Mouse (Mus musculus) hindbrain, embryonic 11.5 days (tissue): ENCODE measurements at regions not wholly inside any gene's neighbourhood (a gene's known extent, or its start where the extent isn't known, plus 50 kb on each side); places are given as distances from the start of the nearest gene placed in this dataset.

Experiments
- ATAC-seq: fragments of 200-750 bp; cut with Nextera tagmentation; 2 replicates; pipeline ENCODE4 v1.8.0; 2017; ENCODE audit warnings: mild to moderate bottlenecking, moderate TSS enrichment, moderate library complexity; ENCODE audit not compliant: low FRiP score
- DNase-seq: peaks from one replicate; pipeline ENCODE4 v3.0.0-alpha.2; 2015; ENCODE audit warnings: low spot score
- H3K27ac ChIP-seq: fragments of 300-500 bp; sonication (generic); 2 replicates; pipeline ENCODE4 v1.5.1; 2014; ENCODE audit warnings: mild to moderate bottlenecking, low read depth, low read length
- H3K27me3 ChIP-seq: fragments of 300-500 bp; sonication (generic); 2 replicates; pipeline ENCODE4 v1.6.1; 2014; ENCODE audit warnings: mild to moderate bottlenecking, low read length, moderate library complexity, mixed read lengths; ENCODE audit not compliant: control insufficient read depth, insufficient read depth
- H3K36me3 ChIP-seq: fragments of 300-500 bp; sonication (generic); 2 replicates; pipeline ENCODE4 v1.6.1; 2014; ENCODE audit warnings: mild to moderate bottlenecking, low read length, moderate library complexity, mixed read lengths; ENCODE audit not compliant: control insufficient read depth, insufficient read depth
- H3K4me1 ChIP-seq: fragments of 300-500 bp; sonication (generic); replicated peaks from 2 replicates; pipeline ENCODE4 v1.6.1; 2014; ENCODE audit warnings: low read length, mixed read lengths; ENCODE audit not compliant: control insufficient read depth, insufficient read depth
- H3K4me2 ChIP-seq: fragments of 300-500 bp; sonication (generic); replicated peaks from 2 replicates; pipeline ENCODE4 v1.6.1; 2014; ENCODE audit warnings: mild to moderate bottlenecking, low read depth, low read length
- H3K4me3 ChIP-seq: fragments of 300-500 bp; sonication (generic); 2 replicates; pipeline ENCODE4 v1.5.1; 2014; ENCODE audit warnings: low read depth, low read length
- H3K9ac ChIP-seq: fragments of 300-500 bp; sonication (generic); 2 replicates; pipeline ENCODE4 v1.6.1; 2014; ENCODE audit warnings: low read depth, low read length
- H3K9me3 ChIP-seq: fragments of 300-500 bp; sonication (generic); 2 replicates; pipeline ENCODE4 v1.6.1; 2016; ENCODE audit warnings: low read length; ENCODE audit not compliant: control insufficient read depth
- WGBS: fragments of 180-500 bp; shearing (Covaris S2); extraction: QIAGEN DNeasy Blood & Tissue Kit; methylation state at CpG from one replicate; pipeline ENCODE4 v1.1.7; 2014; 5-methylcytosine and 5-hydroxymethylcytosine counted together

DNA sequence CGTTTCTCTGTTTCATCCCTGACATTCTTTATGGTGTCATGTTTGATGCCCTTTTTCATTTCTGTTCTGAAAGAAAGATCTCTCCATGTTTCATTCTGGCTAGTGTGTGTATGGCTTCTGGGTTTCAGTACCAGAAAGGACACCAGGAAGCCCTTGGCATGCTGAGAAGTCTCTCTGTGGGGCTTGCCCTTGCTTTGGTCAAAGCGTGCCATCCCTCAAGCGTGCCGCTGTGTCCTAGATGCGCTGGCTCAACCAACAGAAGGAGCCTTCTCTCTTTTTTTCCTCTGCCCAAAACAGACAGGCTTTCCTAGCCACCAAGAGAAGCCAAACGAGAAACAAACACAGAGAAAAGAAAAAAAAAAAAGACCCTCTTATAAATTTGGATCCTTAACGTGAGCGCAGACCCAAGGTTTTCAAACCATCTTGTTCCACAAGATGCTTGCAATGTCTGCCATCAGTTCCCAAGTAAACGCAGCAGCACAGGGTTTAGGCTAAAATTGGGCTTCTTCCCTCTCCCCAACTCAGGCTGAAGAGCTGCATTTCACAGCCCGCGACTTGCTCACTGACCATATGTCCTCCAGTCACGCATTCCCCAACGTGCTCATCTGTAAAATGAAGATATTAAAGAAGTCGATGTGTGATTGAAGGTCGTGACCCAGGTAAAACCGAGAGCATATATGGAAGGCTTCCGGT, 97.3 kb upstream of the Foxn2 start:
- Histone ChIP-seq H3K36me3 (no peaks in the 10 kb centered on the region), H3K9me3 (no peaks in the 10 kb centered on the region), H3K4me3 (no peak overlapping the region), H3K27me3 (no peaks in the 10 kb centered on the region), H3K4me2 (no peak overlapping the region), H3K9ac (no peak overlapping the region), H3K27ac (no peak overlapping the region), H3K4me1 (no peaks in the 10 kb centered on the region)
- whole genome bisulfite sequencing: 81% methylated on average over 17 of the region's 17 CpGs
- ATAC-seq (no peak), DNase-seq (no peak)

DNA sequence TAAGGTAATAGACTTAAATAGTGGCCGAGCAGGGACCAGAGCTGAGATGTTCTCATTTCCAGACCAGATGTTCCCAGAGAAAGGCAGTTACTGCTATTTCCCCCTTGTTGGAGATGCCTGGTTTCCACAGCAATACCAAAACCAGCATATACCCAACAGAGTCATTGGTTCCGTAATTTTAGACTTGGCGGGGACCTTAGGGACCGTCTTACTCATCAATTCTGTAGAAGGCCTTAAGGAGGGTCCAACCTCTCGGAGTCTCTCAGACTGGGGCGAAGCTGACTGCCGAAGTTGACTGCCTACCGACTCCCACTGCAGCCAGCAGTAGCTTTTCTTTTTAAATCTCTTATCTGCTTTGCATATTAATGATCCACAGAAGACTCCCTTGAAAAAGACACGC, 95.1 kb upstream of the Foxn2 start:
- Histone ChIP-seq H3K9me3 (no peaks in the 10 kb centered on the region), H3K27ac (no peak overlapping the region), H3K36me3 (no peaks in the 10 kb centered on the region), H3K27me3 (no peaks in the 10 kb centered on the region), H3K4me2 (no peak overlapping the region), H3K4me1 (no peaks in the 10 kb centered on the region), H3K9ac (no peak overlapping the region), H3K4me3 (no peak overlapping the region)
- 81% methylated on average over 9 of the region's 9 CpGs for WGBS
- DNase-seq (no peak), ATAC-seq (no peak)

DNA sequence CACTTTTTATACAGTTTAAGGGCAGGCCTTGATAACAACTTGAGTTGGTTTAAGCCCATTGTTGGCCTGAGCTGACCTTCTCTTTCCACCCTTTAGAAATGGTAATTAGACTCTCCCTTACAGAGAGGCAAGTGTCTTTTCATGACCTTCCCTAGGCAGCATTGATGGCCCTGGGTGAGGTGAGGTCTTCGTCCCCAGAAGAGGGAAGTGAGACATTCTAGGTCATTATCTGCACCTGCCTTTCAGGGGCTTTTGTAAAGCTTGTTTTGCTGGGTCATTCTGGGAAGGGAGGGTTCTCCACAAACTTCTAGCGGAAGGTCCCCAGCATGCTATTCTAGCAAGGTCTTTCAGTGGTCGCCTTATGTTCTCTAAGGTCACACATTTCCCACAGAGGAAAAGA, 93.6 kb upstream of the Foxn2 start:
- ATAC-seq (no peak), DNase-seq (no peak)
- Histone ChIP-seq H3K27me3 (no peaks in the 10 kb centered on the region), H3K4me2 (no peak overlapping the region), H3K36me3 (no peaks in the 10 kb centered on the region), H3K27ac (no peak overlapping the region), H3K4me1 (no peaks in the 10 kb centered on the region), H3K9ac (no peak overlapping the region), H3K9me3 (no peaks in the 10 kb centered on the region), H3K4me3 (no peak overlapping the region)
- WGBS: 54% methylated on average over 3 of the region's 3 CpGs

DNA sequence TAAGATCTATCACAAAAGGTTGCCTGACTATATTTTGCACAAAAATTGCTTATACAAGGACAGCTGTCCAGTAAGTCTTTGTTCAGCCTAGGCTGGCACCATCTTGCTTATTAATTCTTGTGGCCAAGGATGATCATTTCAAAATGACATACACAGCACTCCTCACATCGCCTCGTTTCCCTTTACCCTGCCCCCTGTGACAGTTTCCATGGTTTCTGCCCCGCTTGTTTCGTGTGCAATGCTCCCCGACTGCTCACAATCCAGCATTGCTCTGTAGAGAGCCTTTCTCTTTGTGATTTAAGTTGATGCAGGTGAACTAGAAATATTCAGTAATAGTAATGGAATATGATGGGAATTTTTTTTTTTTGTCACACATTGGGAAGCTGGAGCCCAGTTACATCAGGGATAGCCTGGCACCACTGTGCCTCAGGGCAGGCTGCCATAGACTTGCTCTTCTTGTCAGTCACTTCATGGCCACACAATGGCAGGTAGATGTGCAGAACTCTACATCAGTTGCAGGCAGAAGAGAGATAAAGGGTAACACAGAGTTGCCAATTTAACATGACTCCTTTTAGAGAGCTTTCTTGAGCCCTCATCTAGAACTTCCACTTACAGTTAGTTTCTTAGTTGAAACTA, 90.6 kb upstream of the Foxn2 start:
- DNase-seq (no peak), ATAC-seq (no peak)
- Histone ChIP-seq H3K4me1 (no peaks in the 10 kb centered on the region), H3K27ac (no peak overlapping the region), H3K4me2 (no peak overlapping the region), H3K9me3 (no peaks in the 10 kb centered on the region), H3K36me3 (no peaks in the 10 kb centered on the region), H3K9ac (no peak overlapping the region), H3K4me3 (no peak overlapping the region), H3K27me3 (no peaks in the 10 kb centered on the region)
- 89% methylated on average over 5 of the region's 5 CpGs for WGBS

DNA sequence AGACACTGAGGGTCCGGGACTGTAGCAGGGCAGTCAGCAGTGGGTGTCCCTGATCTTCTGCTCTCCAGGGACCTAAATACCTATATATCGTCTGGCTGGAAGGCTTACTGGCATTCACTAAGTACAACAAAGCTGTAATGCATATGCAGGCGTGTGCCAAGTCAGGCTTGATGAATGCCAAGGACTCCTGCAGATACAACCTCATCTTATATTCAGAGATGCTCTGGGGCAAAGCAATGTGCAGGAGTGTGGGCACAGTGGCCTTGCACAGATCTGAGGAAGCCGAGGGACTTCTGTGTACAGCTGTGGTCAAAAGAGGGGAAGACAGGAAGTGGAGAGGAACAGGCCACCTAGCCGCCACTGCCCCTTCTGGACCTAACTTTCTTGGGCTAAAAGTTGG, 89.5 kb upstream of the Foxn2 start:
- no peaks in the 10 kb centered on the region for H3K27me3 ChIP-seq
- no peaks in the 10 kb centered on the region for H3K9me3 ChIP-seq
- DNase-seq: no peak
- no peaks in the 10 kb centered on the region for H3K36me3 ChIP-seq
- H3K27ac ChIP-seq: no peak overlapping the region
- H3K4me3 ChIP-seq: no peak overlapping the region
- ATAC-seq: no peak
- no peaks in the 10 kb centered on the region for H3K4me1 ChIP-seq
- no peak overlapping the region for H3K4me2 ChIP-seq
- no peak overlapping the region for H3K9ac ChIP-seq
- 85% methylated on average over 5 of the region's 5 CpGs for WGBS

DNA sequence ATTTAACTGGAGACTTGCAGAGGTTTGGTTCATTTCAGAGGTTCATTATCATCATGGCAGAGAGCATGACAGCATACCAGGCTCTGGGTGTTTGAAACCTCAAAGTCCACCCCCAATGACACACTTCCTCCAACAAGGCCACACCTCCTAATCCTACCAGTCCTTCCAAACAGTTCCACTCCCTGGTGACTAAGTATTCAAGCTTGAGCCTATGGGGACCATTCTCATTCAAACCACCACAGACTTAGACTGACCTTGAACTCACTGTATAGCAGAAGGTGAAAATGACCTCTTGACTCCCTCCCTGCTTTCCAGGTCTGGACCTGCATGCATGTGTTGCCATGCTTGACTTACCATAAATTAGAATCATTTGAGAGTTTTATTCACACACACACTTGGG, 87.6 kb upstream of the Foxn2 start:
- Histone ChIP-seq H3K9ac (no peak overlapping the region), H3K27ac (no peak overlapping the region), H3K36me3 (no peaks in the 10 kb centered on the region), H3K4me2 (no peak overlapping the region), H3K9me3 (no peaks in the 10 kb centered on the region), H3K27me3 (no peaks in the 10 kb centered on the region), H3K4me1 (no peaks in the 10 kb centered on the region), H3K4me3 (no peak overlapping the region)
- no peak for ATAC-seq
- DNase-seq: no peak

DNA sequence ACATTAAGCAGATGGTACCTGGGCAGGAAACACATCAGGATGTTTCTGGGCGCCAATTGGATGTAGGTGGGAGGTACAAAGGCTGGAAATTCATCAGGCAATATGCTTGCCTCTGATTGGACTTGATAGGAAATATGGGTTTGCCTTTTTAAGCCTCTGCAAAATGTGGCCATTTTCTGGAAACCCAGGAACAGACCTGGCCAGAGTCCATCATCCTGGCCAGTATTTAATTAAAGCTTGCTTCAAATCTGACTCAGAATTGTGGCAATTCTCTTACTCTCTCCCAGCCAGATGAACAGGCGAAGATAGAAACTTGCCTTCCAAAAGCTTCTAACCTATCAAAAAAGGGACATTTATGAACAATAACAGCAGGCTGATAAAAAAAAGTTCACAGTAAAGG, 79.3 kb upstream of the Foxn2 start:
- DNase-seq (no peak), ATAC-seq (no peak)
- no peak overlapping the region for H3K27ac ChIP-seq
- H3K4me2 ChIP-seq: no peak overlapping the region
- H3K4me1 ChIP-seq: no peaks in the 10 kb centered on the region
- H3K4me3 ChIP-seq: no peak overlapping the region
- WGBS: 87% methylated on average over 2 of the region's 2 CpGs
- H3K9ac ChIP-seq: no peak overlapping the region
- H3K27me3 ChIP-seq: no peaks in the 10 kb centered on the region
- H3K36me3 ChIP-seq: no peaks in the 10 kb centered on the region
- H3K9me3 ChIP-seq: no peaks in the 10 kb centered on the region

DNA sequence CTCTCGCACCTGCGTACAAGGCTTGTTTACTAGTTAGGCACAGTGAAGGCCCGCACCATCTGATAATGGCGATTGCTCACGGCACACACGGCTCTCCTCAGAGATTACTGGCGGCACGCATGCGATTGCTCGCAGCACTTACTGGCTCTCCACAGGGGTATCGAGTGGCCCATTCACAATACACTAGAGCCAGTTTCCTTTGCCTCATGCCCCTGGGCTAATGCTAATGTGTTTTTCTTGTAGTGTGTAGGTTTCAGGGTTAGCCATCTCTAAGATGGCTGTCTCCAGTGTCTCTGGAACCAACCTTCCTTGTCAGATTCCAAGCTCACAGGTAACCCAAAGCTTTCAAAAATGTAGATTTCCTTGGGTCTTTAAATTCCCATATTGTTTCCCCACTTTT, 78.1 kb upstream of the Foxn2 start:
- H3K36me3 ChIP-seq: no peaks in the 10 kb centered on the region
- H3K4me1 ChIP-seq: no peaks in the 10 kb centered on the region
- H3K27ac ChIP-seq: no peak overlapping the region
- 91% methylated on average over 11 of the region's 11 CpGs for WGBS
- no peaks in the 10 kb centered on the region for H3K9me3 ChIP-seq
- no peaks in the 10 kb centered on the region for H3K27me3 ChIP-seq
- H3K4me2 ChIP-seq: no peak overlapping the region
- ATAC-seq: no peak
- H3K9ac ChIP-seq: no peak overlapping the region
- H3K4me3 ChIP-seq: no peak overlapping the region
- no peak for DNase-seq

DNA sequence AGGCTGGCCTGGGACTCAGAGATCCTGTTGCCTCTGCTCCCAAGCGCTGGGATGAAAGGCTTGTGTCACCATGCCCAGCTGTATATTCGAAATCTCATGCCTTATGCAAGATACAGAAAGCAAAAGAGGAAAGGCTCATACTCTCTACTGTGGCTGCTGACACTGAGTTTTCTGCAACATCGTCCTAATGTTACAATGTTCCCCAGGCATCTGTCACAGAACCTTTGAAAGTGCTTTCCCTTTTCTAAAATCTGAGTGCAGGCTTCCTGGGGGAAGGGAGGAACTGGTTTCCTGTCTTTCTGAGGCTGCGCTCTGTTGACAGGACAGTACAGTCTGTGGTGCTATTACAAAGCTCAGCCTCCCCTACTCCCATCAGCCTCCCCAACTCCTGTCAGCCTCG, 72.6 kb upstream of the Foxn2 start:
- Histone ChIP-seq H3K9me3 (no peaks in the 10 kb centered on the region), H3K4me1 (no peaks in the 10 kb centered on the region), H3K4me2 (no peak overlapping the region), H3K36me3 (no peaks in the 10 kb centered on the region), H3K27me3 (no peaks in the 10 kb centered on the region), H3K27ac (no peak overlapping the region), H3K9ac (no peak overlapping the region), H3K4me3 (no peak overlapping the region)
- DNase-seq (no peak), ATAC-seq (no peak)
- 71% methylated on average over 5 of the region's 5 CpGs for WGBS
